Mouse (Mus musculus) heart, adult 2 months (tissue): ENCODE data around the gene Actn4.

Source experiments
- CTCF ChIP-seq: fragments of 200-600 bp; IDR thresholded peaks from 2 replicates; pipeline ENCODE4 v1.8.1; 2022; ENCODE audit warnings: antibody characterized with exemption, mild to moderate bottlenecking, moderate library complexity
- EP300 ChIP-seq: fragments of 200-500 bp; IDR thresholded peaks from 2 replicates; pipeline ENCODE4 v1.6.1; 2011; ENCODE audit warnings: low read depth, low read length, control low read depth; ENCODE audit not compliant: insufficient read depth
- POLR2A ChIP-seq: fragments of 200-500 bp; IDR thresholded peaks from 2 replicates; pipeline ENCODE4 v1.6.1; 2011; ENCODE audit warnings: mild to moderate bottlenecking, low read depth, low read length, control low read depth; ENCODE audit not compliant: insufficient read depth

DNA sequence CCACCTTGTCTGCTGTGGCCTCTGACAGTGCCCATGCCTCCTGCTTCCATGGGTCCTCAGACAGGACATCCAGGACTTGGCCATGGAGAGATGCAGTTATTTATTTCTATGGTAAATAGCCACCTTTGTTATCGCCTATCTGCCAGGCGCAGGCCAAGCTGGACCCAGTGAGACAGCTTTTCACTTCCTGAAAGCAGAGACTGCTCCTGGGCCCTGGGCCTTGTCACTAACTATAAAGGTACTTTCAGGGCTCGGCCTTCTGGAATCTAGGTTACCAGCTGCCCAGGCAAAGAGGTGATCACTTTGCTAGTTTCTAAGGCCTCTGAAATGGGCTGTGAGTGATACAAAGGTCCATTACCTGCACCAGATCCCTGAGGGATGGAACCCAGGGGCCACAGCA lies 37.3 kb downstream of the Actn4 start:
- TF ChIP-seq EP300 = no peak
- TF ChIP-seq CTCF = no peak
- no peak for TF ChIP-seq POLR2A
